Mouse (Mus musculus) heart, embryonic 16.5 days (tissue): Measurements from ENCODE around the gene Mecom. TPM values are rescaled to one million over a fixed set of nuclear protein-coding genes. Genes with fewer than 3 reads are reported as not detected.

ENCODE experiments used
- ATAC-seq: fragments of 200-750 bp; cut with Nextera tagmentation; replicated peaks from 2 replicates; pipeline ENCODE4 v1.8.0; 2017; ENCODE audit warnings: moderate number of reproducible peaks; ENCODE audit not compliant: insufficient read depth, low FRiP score; ENCODE audit errors: extremely low read depth
- H3K27ac ChIP-seq: fragments of 300-500 bp; sonication (generic); 2 replicates; pipeline ENCODE4 v1.5.1; 2014; ENCODE audit warnings: mild to moderate bottlenecking, low read length, control low read depth, moderate library complexity
- H3K27me3 ChIP-seq: fragments of 300-500 bp; sonication (generic); 2 replicates; pipeline ENCODE4 v1.6.1; 2014; ENCODE audit warnings: low read length, mixed read lengths; ENCODE audit not compliant: control insufficient read depth, insufficient read depth
- H3K36me3 ChIP-seq: fragments of 300-500 bp; sonication (generic); 2 replicates; pipeline ENCODE4 v1.6.1; 2014; ENCODE audit not compliant: control insufficient read depth, insufficient read depth
- H3K4me1 ChIP-seq: fragments of 300-500 bp; sonication (generic); 2 replicates; pipeline ENCODE4 v1.6.1; 2014; ENCODE audit warnings: low read length, mixed read lengths; ENCODE audit not compliant: control insufficient read depth, insufficient read depth
- H3K4me2 ChIP-seq: fragments of 300-500 bp; sonication (generic); 2 replicates; pipeline ENCODE4 v1.6.1; 2014; ENCODE audit warnings: low read depth, mild to moderate bottlenecking, control low read depth, low read length
- H3K4me3 ChIP-seq: fragments of 300-500 bp; sonication (generic); 2 replicates; pipeline ENCODE4 v1.5.1; 2014; ENCODE audit warnings: mild to moderate bottlenecking, control low read depth, low read length
- H3K9ac ChIP-seq: fragments of 300-500 bp; sonication (generic); 2 replicates; pipeline ENCODE4 v1.6.1; 2014; ENCODE audit warnings: low read length, control low read depth
- H3K9me3 ChIP-seq: fragments of 300-500 bp; sonication (generic); replicated peaks from 2 replicates; pipeline ENCODE4 v1.6.1; 2016; ENCODE audit warnings: low read length; ENCODE audit not compliant: control insufficient read depth
- WGBS: fragments of 180-500 bp; shearing (Covaris S2); extraction: QIAGEN DNeasy Blood & Tissue Kit; methylation state at CpG from one replicate; pipeline ENCODE4 v1.1.7; 2014; 5-methylcytosine and 5-hydroxymethylcytosine counted together
- polyA plus RNA-seq: library from polyadenylated mRNA; unstranded; fragments of >200 nt; fragmentation: Nextera tagmentation; extraction: Ambion mirVana; gene quantifications from 2 replicates; pipeline ENCODE4 v1.2.1, GENCODE M21; 2015

Mecom gene
- polyA plus RNA-seq, 1 experiment from 2014 or later: 12.7 TPM

GRCm38 (mm10) chr3:30150071-30150470 is 397.7 kb downstream of the Mecom start:
- H3K27me3 ChIP-seq: no peaks in the 10 kb centered on the region
- H3K4me3 ChIP-seq: no peak overlapping the region
- H3K36me3 ChIP-seq: no peaks in the 10 kb centered on the region
- no peak overlapping the region for H3K9ac ChIP-seq
- no peaks in the 10 kb centered on the region for H3K9me3 ChIP-seq
- H3K4me1 ChIP-seq: peaks cover 5% of the 10 kb centered on the region
- WGBS: 88% methylated on average over 4 of the region's 4 CpGs
- no peak overlapping the region for H3K4me2 ChIP-seq
- H3K27ac ChIP-seq: no peak overlapping the region
- ATAC-seq: no peak

GRCm38 (mm10) chr3:30148378-30149079 is 399.3 kb downstream of the Mecom start:
- Histone ChIP-seq H3K27ac (no peak overlapping the region), H3K27me3 (no peaks in the 10 kb centered on the region), H3K4me1 (peaks cover 8% of the 10 kb centered on the region), H3K36me3 (no peaks in the 10 kb centered on the region), H3K4me3 (no peak overlapping the region), H3K9ac (no peak overlapping the region), H3K9me3 (no peaks in the 10 kb centered on the region), H3K4me2 (no peak overlapping the region)
- WGBS: 72% methylated on average over 8 of the region's 8 CpGs
- ATAC-seq: no peak

- Histone ChIP-seq H3K9ac (no peak overlapping the region), H3K4me2 (no peak overlapping the region), H3K9me3 (no peaks in the 10 kb centered on the region), H3K4me3 (no peak overlapping the region), H3K4me1 (peaks cover 8% of the 10 kb centered on the region), H3K36me3 (no peaks in the 10 kb centered on the region), H3K27me3 (no peaks in the 10 kb centered on the region), H3K27ac (peak overlapping the region; percentile 29)
- ATAC-seq: no peak
- WGBS: 59% methylated on average over 5 of the region's 5 CpGs
Observed at GRCm38 (mm10) chr3:30145051-30145450, 402.8 kb downstream of the Mecom start.

GRCm38 (mm10) chr3:30143961-30144411 is 403.8 kb downstream of the Mecom start:
- H3K9ac ChIP-seq: no peak overlapping the region
- no peaks in the 10 kb centered on the region for H3K36me3 ChIP-seq
- no peak for ATAC-seq
- no peaks in the 10 kb centered on the region for H3K27me3 ChIP-seq
- H3K4me1 ChIP-seq: peaks cover 5% of the 10 kb centered on the region; the same call in 1 of the 2 replicates
- WGBS: 54% methylated on average over 11 of the region's 11 CpGs
- H3K27ac ChIP-seq: no peak overlapping the region
- no peak overlapping the region for H3K4me3 ChIP-seq
- H3K9me3 ChIP-seq: no peaks in the 10 kb centered on the region
- no peak overlapping the region for H3K4me2 ChIP-seq

- Histone ChIP-seq H3K36me3 (no peaks in the 10 kb centered on the region), H3K27me3 (no peaks in the 10 kb centered on the region), H3K4me3 (no peak overlapping the region), H3K9me3 (no peaks in the 10 kb centered on the region), H3K9ac (no peak overlapping the region), H3K4me1 (peaks cover 5% of the 10 kb centered on the region; the same call in 1 of the 2 replicates), H3K4me2 (no peak overlapping the region), H3K27ac (no peak overlapping the region)
- no peak for ATAC-seq
- WGBS: 70% methylated on average over 2 of the region's 2 CpGs
Observed at GRCm38 (mm10) chr3:30143440-30143839, 404.4 kb downstream of the Mecom start.

GRCm38 (mm10) chr3:30140349-30140748 is 407.5 kb downstream of the Mecom start:
- Histone ChIP-seq H3K4me1 (peaks cover 5% of the 10 kb centered on the region; the same call in 1 of the 2 replicates), H3K9ac (no peak overlapping the region), H3K9me3 (no peaks in the 10 kb centered on the region), H3K4me3 (no peak overlapping the region), H3K4me2 (no peak overlapping the region), H3K27me3 (no peaks in the 10 kb centered on the region), H3K36me3 (no peaks in the 10 kb centered on the region), H3K27ac (no peak overlapping the region)
- ATAC-seq: no peak
- WGBS: 65% methylated on average over 5 of the region's 5 CpGs

GRCm38 (mm10) chr3:30139678-30140077 is 408.1 kb downstream of the Mecom start:
- H3K27ac ChIP-seq: no peak overlapping the region
- H3K36me3 ChIP-seq: no peaks in the 10 kb centered on the region
- 57% methylated on average over 4 of the region's 4 CpGs for WGBS
- no peaks in the 10 kb centered on the region for H3K27me3 ChIP-seq
- ATAC-seq: no peak
- H3K9me3 ChIP-seq: no peaks in the 10 kb centered on the region
- no peak overlapping the region for H3K9ac ChIP-seq
- no peaks in the 10 kb centered on the region; the same call in 1 of the 2 replicates for H3K4me1 ChIP-seq
- no peak overlapping the region for H3K4me2 ChIP-seq
- H3K4me3 ChIP-seq: no peak overlapping the region

GRCm38 (mm10) chr3:30138588-30138987 is 409.2 kb downstream of the Mecom start:
- H3K36me3 ChIP-seq: no peaks in the 10 kb centered on the region
- H3K4me1 ChIP-seq: no peaks in the 10 kb centered on the region
- H3K9me3 ChIP-seq: no peaks in the 10 kb centered on the region
- H3K9ac ChIP-seq: no peak overlapping the region
- no peak overlapping the region for H3K27ac ChIP-seq
- H3K4me3 ChIP-seq: no peak overlapping the region
- no peak overlapping the region for H3K4me2 ChIP-seq
- no peaks in the 10 kb centered on the region for H3K27me3 ChIP-seq
- no peak for ATAC-seq
- WGBS: 87% methylated on average over 6 of the region's 6 CpGs

GRCm38 (mm10) chr3:30135857-30136256 is 412.0 kb downstream of the Mecom start:
- Histone ChIP-seq H3K4me2 (no peak overlapping the region), H3K27ac (no peak overlapping the region), H3K27me3 (no peaks in the 10 kb centered on the region), H3K4me1 (no peaks in the 10 kb centered on the region), H3K36me3 (no peaks in the 10 kb centered on the region), H3K9me3 (no peaks in the 10 kb centered on the region), H3K9ac (no peak overlapping the region), H3K4me3 (no peak overlapping the region)
- no peak for ATAC-seq
- WGBS: 78% methylated on average over 6 of the region's 6 CpGs
